In genomic region chr13:95176399-95176798, GRCm38 (mm10) we compare ENCODE assay signal across 15 mouse cellular contexts.
DNase-seq lines count a peak whose midpoint lies in the region; TF ChIP-seq lines count a peak whose summit lies in the region.
"Had no signal": no experiment of that assay in that cellular context is flagged by ENCODE, and none has a peak within 500 bp of the region (broad histone marks: within the 10 kb centered on the region; RNA-seq: fewer than 3 reads in every experiment).

No protein-coding gene starts in this region.

- TF ChIP-seq POLR2A in heart, adult 2 months (IDR thresholded peaks at IDR 0.05; ENCODE audit: insufficient read depth, low read depth, low read length): no peak

- peak; percentile 72 to 85 for DNase-seq in adrenal gland, adult (ENCODE audit: inconsistent age in 2 of 2, low spot score in 1 of 2)
- DNase-seq in adrenal gland, postnatal 4 days (ENCODE audit: low spot score in 2 of 2): no peak
- DNase-seq in heart, postnatal 4 days: peak; percentile 23
- no peak for DNase-seq in heart, adult 2 months
- DNase-seq in layer of hippocampus, adult 2 months (ENCODE audit: low spot score in 2 of 2): no peak
- DNase-seq in layer of hippocampus, adult 8-10 months (ENCODE audit: low spot score in 2 of 2): no peak
- DNase-seq in adrenal gland, postnatal 25 days: peak; percentile 23
- no peak for DNase-seq in gastrocnemius, adult 8-10 months (ENCODE audit: low spot score in 2 of 2)
- DNase-seq: gastrocnemius, postnatal 36 days; kidney, adult 11 months; lung, postnatal 14 days had no signal

- no peaks in the 10 kb centered on the region for H3K79me2 ChIP-seq in heart, adult 2 months (replicated peaks; ENCODE audit: control insufficient read depth, insufficient read depth, low read length)

- WGBS in heart, adult 2 months: 27% methylated on average over 5 of the region's 5 CpGs

- H3K36me3 ChIP-seq in heart, adult 2 months (ENCODE audit: control insufficient read depth, insufficient read depth, low read length): no peaks in the 10 kb centered on the region
- H3K36me3 ChIP-seq: heart, embryonic 15.5 days; limb, embryonic 12.5 days; liver, embryonic 15.5 days; stomach, embryonic 15.5 days had no signal

- H3K4me3 ChIP-seq in heart, adult 2 months: no peak overlapping the region
- no peak overlapping the region for H3K4me3 ChIP-seq in layer of hippocampus, adult 2 months
- H3K4me3 ChIP-seq: heart, embryonic 15.5 days; limb, embryonic 12.5 days; liver, embryonic 15.5 days; stomach, embryonic 15.5 days had no signal

- no peak for TF ChIP-seq CTCF in heart, adult 2 months (IDR thresholded peaks at IDR 0.05)
- TF ChIP-seq CTCF in layer of hippocampus, adult 2 months (conservative IDR thresholded peaks at IDR 0.05): no peak

- no peaks in the 10 kb centered on the region for H3K4me1 ChIP-seq in heart, adult 2 months (ENCODE audit: control insufficient read depth, insufficient read depth, low read length)
- H3K4me1 ChIP-seq: limb, embryonic 12.5 days; liver, embryonic 15.5 days; stomach, embryonic 15.5 days had no signal

- H3K9ac ChIP-seq in heart, adult 2 months (ENCODE audit: low read depth, low read length): no peak overlapping the region
- H3K9ac ChIP-seq: heart, embryonic 15.5 days; limb, embryonic 12.5 days; liver, embryonic 15.5 days; stomach, embryonic 15.5 days had no signal

- H3K27me3 ChIP-seq in heart, adult 2 months (ENCODE audit: control insufficient read depth, insufficient read depth, low read length): no peaks in the 10 kb centered on the region
- H3K27me3 ChIP-seq: heart, embryonic 15.5 days; limb, embryonic 12.5 days; liver, embryonic 15.5 days; stomach, embryonic 15.5 days had no signal

- TF ChIP-seq EP300 in heart, adult 2 months (IDR thresholded peaks at IDR 0.05; ENCODE audit: insufficient read depth, low read depth, low read length): no peak

- H3K27ac ChIP-seq in heart, adult 2 months: no peak overlapping the region
- H3K27ac ChIP-seq in layer of hippocampus, adult 2 months: peak overlapping the region; percentile 79
- H3K27ac ChIP-seq: heart, embryonic 15.5 days; limb, embryonic 12.5 days; liver, embryonic 15.5 days; stomach, embryonic 15.5 days had no signal

- intact Hi-C loops in heart, adult 2 months (cut with DNase I): loop anchor here (5.0 kb wide), 1 partner anchor 41 kb away; no protein-coding TSS in a partner anchor

Comparison
In these comparisons a context has a peak if more than half of its experiments do, and no peak if none do; other contexts are left out.
1. DNase-seq: peak in adrenal gland, adult (2 of 2), heart, postnatal 4 days (single experiment) and adrenal gland, postnatal 25 days (single experiment); none in adrenal gland, postnatal 4 days (0 of 2), heart, adult 2 months (0 of 2), layer of hippocampus, adult 2 months (0 of 2), layer of hippocampus, adult 8-10 months (0 of 2) and gastrocnemius, adult 8-10 months (0 of 2).